Mouse (Mus musculus) MEL (cell line): Measurements from ENCODE around the gene Olfr320. TPM values are rescaled to one million over a fixed set of nuclear protein-coding genes. Genes with fewer than 3 reads are reported as not detected.
A peak's percentile ranks its signal among the peaks of the same experiment; 100 is the strongest.

ENCODE experiments used
- DNase-seq: peaks from one replicate; pipeline ENCODE4 v3.0.0; 2011; ENCODE audit warnings: low read depth, low spot score
- H3K27ac ChIP-seq: 2 replicates; pipeline ENCODE4 v1.5.1; 2012; ENCODE audit warnings: low read depth, mild to moderate bottlenecking, control low read depth, low read length, moderate library complexity; ENCODE audit not compliant: control insufficient read depth
- H3K27me3 ChIP-seq, 2 experiments: fragments of 150-350 bp in 1 of 2; sonication (generic) in 1 of 2; 2 replicates each; pipeline ENCODE4 v1.6.1; 2012; ENCODE audit warnings: low read length in 2 of 2, mild to moderate bottlenecking in 2 of 2, improper control_type of control experiment in 1 of 2, moderate library complexity in 1 of 2; ENCODE audit not compliant: insufficient read depth in 2 of 2, control insufficient read depth in 1 of 2
- H3K36me3 ChIP-seq, 2 experiments: 2 replicates each; pipeline ENCODE4 v1.6.1; 2012 to 2014; ENCODE audit warnings: low read length in 2 of 2, improper control_type of control experiment in 1 of 2, inconsistent platforms in 1 of 2, mild to moderate bottlenecking in 1 of 2; ENCODE audit not compliant: insufficient read depth in 2 of 2, control insufficient read depth in 1 of 2
- H3K4me1 ChIP-seq, 2 experiments: fragments of 150-350 bp in 1 of 2; sonication (generic) in 1 of 2; 2 replicates each; pipeline ENCODE4 v1.6.1; 2012; ENCODE audit warnings: low read length in 2 of 2, improper control_type of control experiment in 1 of 2, mild to moderate bottlenecking in 1 of 2; ENCODE audit not compliant: insufficient read depth in 2 of 2, control insufficient read depth in 1 of 2
- H3K4me3 ChIP-seq, 2 experiments: fragments of 150-350 bp in 1 of 2; sonication (generic) in 1 of 2; 2 replicates each; pipeline ENCODE4 v1.5.1; 2012; ENCODE audit warnings: low read depth in 2 of 2, low read length in 2 of 2, mild to moderate bottlenecking in 2 of 2, moderate library complexity in 2 of 2, control low read depth in 1 of 2, improper control_type of control experiment in 1 of 2; ENCODE audit not compliant: control insufficient read depth in 1 of 2, insufficient read depth in 1 of 2
- H3K79me2 ChIP-seq: 2 replicates; pipeline ENCODE4 v1.6.1; 2012; ENCODE audit warnings: mild to moderate bottlenecking, low read length, moderate library complexity; ENCODE audit not compliant: control insufficient read depth, poor library complexity, insufficient read depth
- H3K9ac ChIP-seq: 2 replicates; pipeline ENCODE4 v1.6.1; 2012; ENCODE audit warnings: low read depth, mild to moderate bottlenecking, control low read depth, low read length, moderate library complexity; ENCODE audit not compliant: control insufficient read depth, poor library complexity, severe bottlenecking
- H3K9me3 ChIP-seq: fragments of 150-350 bp; sonication (generic); replicated peaks from 2 replicates; pipeline ENCODE4 v1.6.1; 2012; ENCODE audit warnings: mild to moderate bottlenecking, low read length, improper control_type of control experiment, moderate library complexity; ENCODE audit not compliant: insufficient read depth
- BHLHE40 ChIP-seq: IDR thresholded peaks from 2 replicates; pipeline ENCODE4 v1.6.1; 2012; ENCODE audit warnings: low read depth, mild to moderate bottlenecking, inconsistent platforms, low read length, improper control_type of control experiment, borderline replicate concordance
- CHD1 ChIP-seq: IDR thresholded peaks from 2 replicates; pipeline ENCODE4 v1.6.1; 2012; ENCODE audit warnings: low read depth, mild to moderate bottlenecking, inconsistent platforms, low read length, improper control_type of control experiment
- CHD2 ChIP-seq: IDR thresholded peaks from 2 replicates; pipeline ENCODE4 v1.6.1; 2011; ENCODE audit warnings: low read length, improper control_type of control experiment
- CTCF ChIP-seq, 3 experiments: IDR thresholded peaks in 2 of 3; conservative IDR thresholded peaks in 1 of 3; 2 replicates each; pipeline ENCODE4 v1.5.1; 2011 to 2012; ENCODE audit warnings: low read length in 3 of 3, low read depth in 2 of 3, mild to moderate bottlenecking in 2 of 3, improper control_type of control experiment in 1 of 3, inconsistent platforms in 1 of 3, mixed read lengths in 1 of 3, moderate library complexity in 1 of 3; ENCODE audit not compliant: control insufficient read depth in 1 of 3, insufficient read depth in 1 of 3, poor library complexity in 1 of 3, severe bottlenecking in 1 of 3
- ELF1 ChIP-seq: IDR thresholded peaks from 2 replicates; pipeline ENCODE4 v1.6.1; 2014; ENCODE audit warnings: low read depth, mild to moderate bottlenecking, inconsistent platforms, low read length, improper control_type of control experiment, moderate library complexity
- EP300 ChIP-seq, 2 experiments: IDR thresholded peaks; 2 replicates each; pipeline ENCODE4 v1.6.1; 2011; ENCODE audit warnings: improper control_type of control experiment in 2 of 2, low read length in 2 of 2, low read depth in 1 of 2, mild to moderate bottlenecking in 1 of 2
- ETS1 ChIP-seq: IDR thresholded peaks from 2 replicates; pipeline ENCODE4 v1.6.1; 2012; ENCODE audit warnings: low read depth, mild to moderate bottlenecking, inconsistent platforms, low read length, improper control_type of control experiment, moderate library complexity
- GABPA ChIP-seq: IDR thresholded peaks from 2 replicates; pipeline ENCODE4 v1.6.1; 2012; ENCODE audit warnings: low read depth, mild to moderate bottlenecking, inconsistent platforms, low read length, improper control_type of control experiment, moderate library complexity
- GATA1 ChIP-seq: IDR thresholded peaks from 2 replicates; pipeline ENCODE4 v1.6.1; 2011; ENCODE audit warnings: low read depth, low read length, improper control_type of control experiment
- HCFC1 ChIP-seq: IDR thresholded peaks from 2 replicates; pipeline ENCODE4 v1.6.1; 2012; ENCODE audit warnings: low read depth, mild to moderate bottlenecking, inconsistent platforms, low read length, improper control_type of control experiment, moderate library complexity
- JUND ChIP-seq: IDR thresholded peaks from 2 replicates; pipeline ENCODE4 v1.6.1; 2011; ENCODE audit warnings: low read depth, mild to moderate bottlenecking, improper control_type of control experiment, low read length
- MAX ChIP-seq: IDR thresholded peaks from 2 replicates; pipeline ENCODE4 v1.6.1; 2011; ENCODE audit warnings: low read length, improper control_type of control experiment
- MAZ ChIP-seq: IDR thresholded peaks from 2 replicates; pipeline ENCODE4 v1.6.1; 2012; ENCODE audit warnings: low read depth, mild to moderate bottlenecking, inconsistent platforms, low read length, improper control_type of control experiment
- MEF2A ChIP-seq: IDR thresholded peaks from 2 replicates; pipeline ENCODE4 v1.6.1; 2014; ENCODE audit warnings: low read depth, mild to moderate bottlenecking, inconsistent platforms, low read length, improper control_type of control experiment; ENCODE audit not compliant: poor library complexity, insufficient replicate concordance, severe bottlenecking; ENCODE audit errors: extremely low read depth
- MXI1 ChIP-seq: IDR thresholded peaks from 2 replicates; pipeline ENCODE4 v1.6.1; 2011; ENCODE audit warnings: mild to moderate bottlenecking, low read depth, low read length, improper control_type of control experiment
- MYB ChIP-seq: IDR thresholded peaks from 2 replicates; pipeline ENCODE4 v1.6.1; 2011; ENCODE audit warnings: mild to moderate bottlenecking, low read depth, low read length, improper control_type of control experiment
- MYC ChIP-seq: IDR thresholded peaks from 2 replicates; pipeline ENCODE4 v1.6.1; 2011; ENCODE audit warnings: low read depth, mild to moderate bottlenecking, low read length, improper control_type of control experiment, moderate library complexity
- NELFE ChIP-seq: IDR thresholded peaks from 2 replicates; pipeline ENCODE4 v1.6.1; 2011; ENCODE audit warnings: low read depth, low read length, improper control_type of control experiment
- POLR2AphosphoS2 ChIP-seq: IDR thresholded peaks from 2 replicates; pipeline ENCODE4 v1.6.1; 2011; ENCODE audit warnings: low read length, improper control_type of control experiment
- POLR2AphosphoS5 ChIP-seq: IDR thresholded peaks from 2 replicates; pipeline ENCODE4 v1.6.1; 2012; ENCODE audit warnings: low read depth, borderline replicate concordance, mild to moderate bottlenecking, inconsistent platforms, low read length, moderate library complexity, mixed read lengths
- RAD21 ChIP-seq: IDR thresholded peaks from 2 replicates; pipeline ENCODE4 v1.6.1; 2011; ENCODE audit warnings: mild to moderate bottlenecking, low read depth, low read length, improper control_type of control experiment
- RCOR1 ChIP-seq: IDR thresholded peaks from 2 replicates; pipeline ENCODE4 v1.6.1; 2012; ENCODE audit warnings: low read depth, mild to moderate bottlenecking, inconsistent platforms, low read length, improper control_type of control experiment
- SIN3A ChIP-seq: IDR thresholded peaks from 2 replicates; pipeline ENCODE4 v1.6.1; 2012; ENCODE audit warnings: low read length, improper control_type of control experiment, inconsistent platforms
- SMC3 ChIP-seq: IDR thresholded peaks from 2 replicates; pipeline ENCODE4 v1.6.1; 2011; ENCODE audit warnings: low read depth, low read length, improper control_type of control experiment
- TAL1 ChIP-seq: IDR thresholded peaks from 2 replicates; pipeline ENCODE4 v1.6.1; 2012; ENCODE audit warnings: mild to moderate bottlenecking, inconsistent platforms, low read length, moderate library complexity, mixed read lengths
- TBP ChIP-seq: IDR thresholded peaks from 2 replicates; pipeline ENCODE4 v1.8.0; 2011; ENCODE audit warnings: low read depth, low read length, improper control_type of control experiment
- TCF12 ChIP-seq: IDR thresholded peaks from 2 replicates; pipeline ENCODE4 v1.6.1; 2014; ENCODE audit warnings: low read depth, mild to moderate bottlenecking, inconsistent platforms, low read length, improper control_type of control experiment, moderate library complexity
- UBTF ChIP-seq: IDR thresholded peaks from 2 replicates; pipeline ENCODE4 v1.6.1; 2012; ENCODE audit warnings: low read depth, mild to moderate bottlenecking, inconsistent platforms, low read length, improper control_type of control experiment, moderate library complexity, borderline replicate concordance; ENCODE audit not compliant: insufficient read depth
- ZC3H11A ChIP-seq: IDR thresholded peaks from 2 replicates; pipeline ENCODE4 v1.6.1; 2012; ENCODE audit warnings: low read depth, mild to moderate bottlenecking, inconsistent platforms, low read length, improper control_type of control experiment
- ZMIZ1 ChIP-seq: IDR thresholded peaks from 2 replicates; pipeline ENCODE4 v1.6.1; 2012; ENCODE audit warnings: low read depth, mild to moderate bottlenecking, inconsistent platforms, low read length, improper control_type of control experiment, moderate library complexity
- ZNF384 ChIP-seq: IDR thresholded peaks from 2 replicates; pipeline ENCODE4 v1.6.1; 2012; ENCODE audit warnings: low read depth, mild to moderate bottlenecking, inconsistent platforms, low read length, improper control_type of control experiment
- polyA plus RNA-seq, 2 experiments: library from polyadenylated mRNA; stranded (reverse) in 1 of 2; unstranded in 1 of 2; fragments of >175 nt in 1 of 2; fragments of >200 nt in 1 of 2; gene quantifications; 2 replicates each; pipeline versions ENCODE4 v1.2.1 to v1.2.4; 2012; ENCODE audit warnings: low replicate concordance in 2 of 2, low read depth in 1 of 2; ENCODE audit not compliant: insufficient read length in 2 of 2, insufficient read depth in 1 of 2, missing spikeins in 1 of 2
- total RNA-seq: library from RNA; depleted of rRNA; stranded (reverse); fragments of 300-350 nt; gene quantifications from 2 replicates; pipeline ENCODE4 v1.2.3, GENCODE M21; 2012

Olfr320 gene
- total and polyA plus RNA-seq, 3 experiments: not detected

- TF ChIP-seq POLR2AphosphoS2: no peak
- TF ChIP-seq HCFC1: no peak; the same call in 1 of the 2 replicates
- no peak for TF ChIP-seq SMC3
- TF ChIP-seq EP300 (IDR thresholded peaks at IDR 0.05; ENCODE audit: low read depth in 1 of 2, low read length in 2 of 2): peak; percentile 78 to 88
- no peak for TF ChIP-seq TBP
- no peak for TF ChIP-seq MYC
- no peak for TF ChIP-seq ELF1
- TF ChIP-seq, all 39 proteins: peak for 11
Observed at GRCm38 (mm10) chr11:58641638-58642358, 39.1 kb upstream of the Olfr320 start (continued).

GRCm38 (mm10) chr11:58643350-58643749 is 37.5 kb upstream of the Olfr320 start:
- Histone ChIP-seq H3K36me3 (peaks cover 0 to 22% of the 10 kb centered on the region in 2 experiments; a peak in 2 of 4 replicates), H3K27ac (no peak overlapping the region)

More at GRCm38 (mm10) chr11:58643350-58643749, 37.5 kb upstream of the Olfr320 start:
- no peak overlapping the region for H3K9ac ChIP-seq
- H3K79me2 ChIP-seq: no peaks in the 10 kb centered on the region; the same call in 1 of the 2 replicates
- TF ChIP-seq NELFE: no peak
- peak; percentile 62; the same call in 1 of the 2 replicates for TF ChIP-seq BHLHE40
- no peak for TF ChIP-seq UBTF
- peak; percentile 85 for TF ChIP-seq SIN3A
- peak; percentile 55 to 75 for TF ChIP-seq EP300 (IDR thresholded peaks at IDR 0.05; ENCODE audit: low read depth in 1 of 2, low read length in 2 of 2)
- TF ChIP-seq JUND: no peak
- peak; percentile 70; the same call in 1 of the 2 replicates for TF ChIP-seq MEF2A
- peak; percentile 72 for TF ChIP-seq SMC3
- TF ChIP-seq MXI1: peak; percentile 37; the same call in 1 of the 2 replicates
- peak; percentile 95 for TF ChIP-seq GATA1
- TF ChIP-seq CTCF (IDR thresholded peaks at IDR 0.05 in 2 of 3, conservative IDR thresholded peaks at IDR 0.05 in 1 of 3; ENCODE audit: control insufficient read depth in 1 of 3, insufficient read depth in 1 of 3, low read depth in 2 of 3, low read length in 3 of 3, poor library complexity in 1 of 3, severe bottlenecking in 1 of 3): peak; percentile 88 to 95 (median 93)
- TF ChIP-seq RCOR1: peak; percentile 75
- no peak for TF ChIP-seq ZMIZ1
- TF ChIP-seq CHD2: no peak
- TF ChIP-seq ETS1: peak; percentile 81
- TF ChIP-seq RAD21: peak; percentile 64
- peak; percentile 43; the same call in 1 of the 2 replicates for TF ChIP-seq TBP
- peak; percentile 63; the same call in 1 of the 2 replicates for TF ChIP-seq MAX
- no peak for TF ChIP-seq TAL1
- no peak for TF ChIP-seq MYB
- TF ChIP-seq GABPA: no peak; the same call in 1 of the 2 replicates
- TF ChIP-seq HCFC1: no peak
- TF ChIP-seq ZC3H11A: peak; percentile 52; the same call in 1 of the 2 replicates
- TF ChIP-seq POLR2AphosphoS5: no peak
- no peak for TF ChIP-seq ZNF384
- TF ChIP-seq MAZ: peak; percentile 73
- peak; percentile 19; the same call in 1 of the 2 replicates for TF ChIP-seq TCF12
- TF ChIP-seq CHD1: no peak
- peak; percentile 77 for TF ChIP-seq MYC
- TF ChIP-seq, all 39 proteins: peak for 17
- Histone ChIP-seq H3K4me3 (no peak overlapping the region), H3K4me1 (peaks cover 7 to 27% of the 10 kb centered on the region in 2 experiments), H3K27me3 (no peaks in the 10 kb centered on the region), H3K9me3 (no peaks in the 10 kb centered on the region)
- peak; percentile 93 for DNase-seq
